Mouse (Mus musculus) c-Kit-positive CD71-negative TER-119-negative erythroid progenitor cells, embryonic 14.5 days (primary cell): Measurements from ENCODE around the gene Lrrc8d.

Experiments used
- DNase-seq: peaks from one replicate; pipeline ENCODE4 v3.0.0-alpha.2; 2013; ENCODE audit warnings: low read depth

The Lrrc8d gene

GRCm38 (mm10) chr5:105765386-105765785 lies 65.6 kb downstream of the Lrrc8d start:
- DNase-seq, result no peak

- DNase-seq, result no peak
These were observed 76.6 kb downstream of the Lrrc8d start for GRCm38 (mm10) chr5:105776368-105776767.

- no peak for DNase-seq
These were observed 77.3 kb downstream of the Lrrc8d start for GRCm38 (mm10) chr5:105776978-105777593.

- DNase-seq, result no peak
These were observed 77.9 kb downstream of the Lrrc8d start for GRCm38 (mm10) chr5:105777645-105778044.

GRCm38 (mm10) chr5:105778189-105778588 lies 78.4 kb downstream of the Lrrc8d start:
- DNase-seq, result no peak

- DNase-seq, result no peak
These were observed 79.0 kb downstream of the Lrrc8d start for GRCm38 (mm10) chr5:105778723-105779122.

- no peak for DNase-seq
These were observed 79.6 kb downstream of the Lrrc8d start for GRCm38 (mm10) chr5:105779331-105779730.

GRCm38 (mm10) chr5:105783848-105784247 lies 84.1 kb downstream of the Lrrc8d start:
- DNase-seq, result no peak

- DNase-seq, result no peak
These were observed 85.0 kb downstream of the Lrrc8d start for GRCm38 (mm10) chr5:105784724-105785123.

- DNase-seq, result no peak
These were observed 87.8 kb downstream of the Lrrc8d start for GRCm38 (mm10) chr5:105787577-105787976.

- DNase-seq, result no peak
These were observed 90.0 kb downstream of the Lrrc8d start for GRCm38 (mm10) chr5:105789801-105790200.

GRCm38 (mm10) chr5:105792331-105792801 lies 92.6 kb downstream of the Lrrc8d start:
- DNase-seq, result no peak

- no peak for DNase-seq
These were observed 93.2 kb downstream of the Lrrc8d start for GRCm38 (mm10) chr5:105792853-105793547.

GRCm38 (mm10) chr5:105793548-105793940 lies 93.8 kb downstream of the Lrrc8d start:
- DNase-seq, result no peak

- DNase-seq, result no peak
These were observed 98.7 kb downstream of the Lrrc8d start for GRCm38 (mm10) chr5:105798421-105798820.

- DNase-seq, result no peak
These were observed 100.3 kb downstream of the Lrrc8d start for GRCm38 (mm10) chr5:105799850-105800635.

- no peak for DNase-seq
These were observed 101.3 kb downstream of the Lrrc8d start for GRCm38 (mm10) chr5:105801031-105801529.

- no peak for DNase-seq
These were observed 106.2 kb downstream of the Lrrc8d start for GRCm38 (mm10) chr5:105805955-105806354.

- no peak for DNase-seq
These were observed 107.7 kb downstream of the Lrrc8d start for GRCm38 (mm10) chr5:105807461-105807860.

- DNase-seq, result no peak
These were observed 109.3 kb downstream of the Lrrc8d start for GRCm38 (mm10) chr5:105809056-105809455.

GRCm38 (mm10) chr5:105813036-105813435 lies 113.3 kb downstream of the Lrrc8d start:
- DNase-seq, result no peak

- DNase-seq, result no peak
These were observed 114.2 kb downstream of the Lrrc8d start for GRCm38 (mm10) chr5:105813974-105814373.

GRCm38 (mm10) chr5:105816118-105816517 lies 116.3 kb downstream of the Lrrc8d start:
- no peak for DNase-seq
